Mouse (Mus musculus) hindbrain, embryonic 16.5 days (tissue): Measurements from ENCODE around the gene Cyp11a1. TPM values are rescaled to one million over a fixed set of nuclear protein-coding genes. Genes with fewer than 3 reads are reported as not detected.

Source experiments
- ATAC-seq: fragments of 200-750 bp; cut with Nextera tagmentation; 2 replicates; pipeline ENCODE4 v1.8.0; 2017; ENCODE audit warnings: moderate TSS enrichment, moderate library complexity
- H3K27ac ChIP-seq: fragments of 300-500 bp; sonication (generic); 2 replicates; pipeline ENCODE4 v1.5.1; 2014; ENCODE audit warnings: low read depth, mild to moderate bottlenecking, control low read depth, low read length, moderate library complexity
- H3K27me3 ChIP-seq: fragments of 300-500 bp; sonication (generic); replicated peaks from 2 replicates; pipeline ENCODE4 v1.6.1; 2014; ENCODE audit warnings: low read length; ENCODE audit not compliant: control insufficient read depth, insufficient read depth
- H3K36me3 ChIP-seq: fragments of 300-500 bp; sonication (generic); 2 replicates; pipeline ENCODE4 v1.6.1; 2014; ENCODE audit warnings: mild to moderate bottlenecking, low read length, moderate library complexity, mixed read lengths; ENCODE audit not compliant: control insufficient read depth, insufficient read depth
- H3K4me1 ChIP-seq: fragments of 300-500 bp; sonication (generic); 2 replicates; pipeline ENCODE4 v1.6.1; 2014; ENCODE audit warnings: low read depth, low read length; ENCODE audit not compliant: control insufficient read depth, insufficient read depth
- H3K4me2 ChIP-seq: fragments of 300-500 bp; sonication (generic); 2 replicates; pipeline ENCODE4 v1.6.1; 2014; ENCODE audit warnings: mild to moderate bottlenecking, low read length, control low read depth, moderate library complexity
- H3K4me3 ChIP-seq: fragments of 300-500 bp; sonication (generic); 2 replicates; pipeline ENCODE4 v1.5.1; 2014; ENCODE audit warnings: mild to moderate bottlenecking, low read length, control low read depth, moderate library complexity
- H3K9ac ChIP-seq: fragments of 300-500 bp; sonication (generic); 2 replicates; pipeline ENCODE4 v1.6.1; 2014; ENCODE audit warnings: low read depth, mild to moderate bottlenecking, control low read depth, low read length, moderate library complexity
- H3K9me3 ChIP-seq: fragments of 300-500 bp; sonication (generic); 2 replicates; pipeline ENCODE4 v1.6.1; 2014; ENCODE audit warnings: mild to moderate bottlenecking, low read length, moderate library complexity; ENCODE audit not compliant: control insufficient read depth
- WGBS: fragments of 180-500 bp; shearing (Covaris S2); extraction: QIAGEN DNeasy Blood & Tissue Kit; methylation state at CpG from one replicate; pipeline ENCODE4 v1.1.7; 2014; 5-methylcytosine and 5-hydroxymethylcytosine counted together
- polyA plus RNA-seq: library from polyadenylated mRNA; unstranded; fragments of >200 nt; fragmentation: Nextera tagmentation; extraction: Ambion mirVana; gene quantifications from 2 replicates; pipeline ENCODE4 v1.2.1, GENCODE M21; 2015

The Cyp11a1 gene
- polyA plus RNA-seq, 1 experiment from 2014 or later: 2.4 TPM

- WGBS: 69% methylated on average over 5 of the region's 5 CpGs
Measured at GRCm38 (mm10) chr9:57963998-57964395, 42.2 kb upstream of the Cyp11a1 start.

GRCm38 (mm10) chr9:57964528-57965250 is 41.5 kb upstream of the Cyp11a1 start:
- H3K4me2 ChIP-seq: no peak overlapping the region
- WGBS: 73% methylated on average over 6 of the region's 6 CpGs
- no peak overlapping the region for H3K4me3 ChIP-seq
- no peaks in the 10 kb centered on the region for H3K27me3 ChIP-seq
- no peak overlapping the region for H3K27ac ChIP-seq
- H3K36me3 ChIP-seq: peaks cover 20% of the 10 kb centered on the region
- no peaks in the 10 kb centered on the region for H3K9me3 ChIP-seq
- no peak overlapping the region for H3K9ac ChIP-seq
- no peak for ATAC-seq
- H3K4me1 ChIP-seq: no peaks in the 10 kb centered on the region; the same call in 1 of the 2 replicates

More at GRCm38 (mm10) chr9:57963998-57964395, 42.2 kb upstream of the Cyp11a1 start:
- no peaks in the 10 kb centered on the region; the same call in 1 of the 2 replicates for H3K4me1 ChIP-seq
- ATAC-seq: no peak
- no peaks in the 10 kb centered on the region for H3K9me3 ChIP-seq
- no peaks in the 10 kb centered on the region for H3K27me3 ChIP-seq
- no peak overlapping the region for H3K27ac ChIP-seq
- H3K4me3 ChIP-seq: no peak overlapping the region
- no peak overlapping the region for H3K4me2 ChIP-seq
- peaks cover 20% of the 10 kb centered on the region for H3K36me3 ChIP-seq
- H3K9ac ChIP-seq: no peak overlapping the region

- Histone ChIP-seq H3K36me3 (peaks cover 13% of the 10 kb centered on the region), H3K4me1 (no peaks in the 10 kb centered on the region; the same call in 1 of the 2 replicates), H3K9ac (no peak overlapping the region), H3K27me3 (no peaks in the 10 kb centered on the region), H3K4me3 (no peak overlapping the region), H3K9me3 (no peaks in the 10 kb centered on the region), H3K27ac (no peak overlapping the region), H3K4me2 (no peak overlapping the region)
- WGBS: 69% methylated on average over 12 of the region's 12 CpGs
- no peak for ATAC-seq
Measured at GRCm38 (mm10) chr9:57965281-57966185, 40.7 kb upstream of the Cyp11a1 start.

GRCm38 (mm10) chr9:57967237-57967960 is 38.8 kb upstream of the Cyp11a1 start:
- H3K27ac ChIP-seq: no peak overlapping the region
- no peaks in the 10 kb centered on the region for H3K9me3 ChIP-seq
- H3K9ac ChIP-seq: no peak overlapping the region

GRCm38 (mm10) chr9:57968166-57968771 is 37.9 kb upstream of the Cyp11a1 start:
- H3K4me3 ChIP-seq: no peak overlapping the region
- no peaks in the 10 kb centered on the region for H3K9me3 ChIP-seq
- no peak overlapping the region for H3K27ac ChIP-seq
- no peak overlapping the region for H3K9ac ChIP-seq
- H3K36me3 ChIP-seq: no peaks in the 10 kb centered on the region
- H3K4me1 ChIP-seq: no peaks in the 10 kb centered on the region; the same call in 1 of the 2 replicates
- no peak for ATAC-seq
- 86% methylated on average over 9 of the region's 9 CpGs for WGBS
- H3K4me2 ChIP-seq: no peak overlapping the region
- no peaks in the 10 kb centered on the region for H3K27me3 ChIP-seq

More at GRCm38 (mm10) chr9:57967237-57967960, 38.8 kb upstream of the Cyp11a1 start:
- no peak overlapping the region for H3K4me3 ChIP-seq
- no peaks in the 10 kb centered on the region for H3K27me3 ChIP-seq
- 79% methylated on average over 14 of the region's 14 CpGs for WGBS
- ATAC-seq: no peak
- H3K36me3 ChIP-seq: 0 out of 2 replicates have a peak, but pooled peaks cover 1% of the 10 kb centered on the region
- H3K4me2 ChIP-seq: no peak overlapping the region
- no peaks in the 10 kb centered on the region; the same call in 1 of the 2 replicates for H3K4me1 ChIP-seq

- 95% methylated on average over 8 of the region's 8 CpGs for WGBS
Measured at GRCm38 (mm10) chr9:57968783-57969542, 37.2 kb upstream of the Cyp11a1 start.

GRCm38 (mm10) chr9:57969736-57970495 is 36.3 kb upstream of the Cyp11a1 start:
- no peaks in the 10 kb centered on the region for H3K9me3 ChIP-seq
- H3K4me3 ChIP-seq: no peak overlapping the region
- no peaks in the 10 kb centered on the region for H3K27me3 ChIP-seq
- no peaks in the 10 kb centered on the region for H3K36me3 ChIP-seq
- ATAC-seq: no peak
- H3K27ac ChIP-seq: no peak overlapping the region
- H3K9ac ChIP-seq: no peak overlapping the region
- H3K4me1 ChIP-seq: no peaks in the 10 kb centered on the region
- 77% methylated on average over 11 of the region's 11 CpGs for WGBS
- H3K4me2 ChIP-seq: no peak overlapping the region

More at GRCm38 (mm10) chr9:57968783-57969542, 37.2 kb upstream of the Cyp11a1 start:
- Histone ChIP-seq H3K27me3 (no peaks in the 10 kb centered on the region), H3K9ac (no peak overlapping the region), H3K27ac (no peak overlapping the region), H3K4me3 (no peak overlapping the region), H3K4me2 (no peak overlapping the region), H3K4me1 (no peaks in the 10 kb centered on the region; the same call in 1 of the 2 replicates), H3K36me3 (no peaks in the 10 kb centered on the region), H3K9me3 (no peaks in the 10 kb centered on the region)
- ATAC-seq: no peak
